Mouse (Mus musculus) limb, embryonic 15.5 days (tissue): ENCODE measurements at regions not wholly inside any gene's neighbourhood (a gene's known extent, or its start where the extent isn't known, plus 50 kb on each side); places are given as distances from the start of the nearest gene placed in this dataset.
"Not testable (repeated sequence)": the region's sequence is repeated elsewhere in the genome, so short reads cannot be mapped to it uniquely, and the experiment has no call there.

Source experiments
- ATAC-seq: fragments of 200-750 bp; cut with Nextera tagmentation; 2 replicates; pipeline ENCODE4 v1.8.0; 2017; ENCODE audit warnings: low read depth, moderate TSS enrichment; ENCODE audit not compliant: insufficient number of reproducible peaks, low FRiP score, low TSS enrichment
- H3K27ac ChIP-seq: fragments of 300-500 bp; sonication (generic); 2 replicates; pipeline ENCODE4 v1.5.1; 2015; ENCODE audit warnings: moderate library complexity, mild to moderate bottlenecking, inconsistent platforms
- H3K27me3 ChIP-seq: fragments of 300-500 bp; sonication (generic); 2 replicates; pipeline ENCODE4 v1.6.1; 2015; ENCODE audit warnings: inconsistent platforms
- H3K36me3 ChIP-seq: fragments of 300-500 bp; sonication (generic); 2 replicates; pipeline ENCODE4 v1.6.1; 2015; ENCODE audit warnings: inconsistent platforms
- H3K4me1 ChIP-seq: fragments of 300-500 bp; sonication (generic); 2 replicates; pipeline ENCODE4 v1.6.1; 2015; ENCODE audit warnings: inconsistent platforms
- H3K4me2 ChIP-seq: fragments of 300-500 bp; sonication (generic); 2 replicates; pipeline ENCODE4 v1.6.1; 2015; ENCODE audit warnings: mild to moderate bottlenecking, inconsistent platforms
- H3K4me3 ChIP-seq: fragments of 300-500 bp; sonication (generic); 2 replicates; pipeline ENCODE4 v1.5.1; 2015; ENCODE audit warnings: mild to moderate bottlenecking, inconsistent platforms
- H3K9ac ChIP-seq: fragments of 300-500 bp; sonication (generic); 2 replicates; pipeline ENCODE4 v1.6.1; 2015; ENCODE audit warnings: inconsistent platforms
- H3K9me3 ChIP-seq: fragments of 300-500 bp; sonication (generic); 2 replicates; pipeline ENCODE4 v1.6.1; 2016; ENCODE audit warnings: inconsistent platforms
- WGBS: fragments of 180-500 bp; shearing (Covaris S2); methylation state at CpG from one replicate; pipeline ENCODE4 v1.1.7; 2015; 5-methylcytosine and 5-hydroxymethylcytosine counted together

DNA sequence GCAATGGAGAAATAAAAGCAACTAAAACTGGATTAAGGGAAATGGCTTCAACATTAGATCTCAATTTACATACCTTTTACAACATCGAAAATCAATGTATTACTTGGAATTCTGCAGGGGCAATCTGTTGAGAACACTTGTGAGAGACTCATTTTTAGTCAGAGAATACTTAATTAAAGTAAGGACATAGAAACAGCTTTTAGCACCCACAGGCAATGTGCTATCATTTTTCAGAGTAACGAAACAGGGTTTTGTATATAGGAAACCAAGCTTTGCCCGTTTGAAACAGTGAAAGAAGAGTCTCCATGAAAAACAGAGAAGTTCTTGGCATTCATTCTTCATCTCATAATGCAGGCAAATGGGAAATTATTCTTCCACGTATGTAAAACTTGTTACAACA, 196.4 kb downstream of the Tdrd3 start:
- Histone ChIP-seq H3K4me1 (no peaks in the 10 kb centered on the region), H3K4me3 (no peak overlapping the region), H3K36me3 (no peaks in the 10 kb centered on the region), H3K27me3 (no peaks in the 10 kb centered on the region), H3K4me2 (no peak overlapping the region), H3K9ac (no peak overlapping the region), H3K27ac (no peak overlapping the region), H3K9me3 (no peaks in the 10 kb centered on the region)
- WGBS: 83% methylated on average over 4 of the region's 4 CpGs
- ATAC-seq: no peak

DNA sequence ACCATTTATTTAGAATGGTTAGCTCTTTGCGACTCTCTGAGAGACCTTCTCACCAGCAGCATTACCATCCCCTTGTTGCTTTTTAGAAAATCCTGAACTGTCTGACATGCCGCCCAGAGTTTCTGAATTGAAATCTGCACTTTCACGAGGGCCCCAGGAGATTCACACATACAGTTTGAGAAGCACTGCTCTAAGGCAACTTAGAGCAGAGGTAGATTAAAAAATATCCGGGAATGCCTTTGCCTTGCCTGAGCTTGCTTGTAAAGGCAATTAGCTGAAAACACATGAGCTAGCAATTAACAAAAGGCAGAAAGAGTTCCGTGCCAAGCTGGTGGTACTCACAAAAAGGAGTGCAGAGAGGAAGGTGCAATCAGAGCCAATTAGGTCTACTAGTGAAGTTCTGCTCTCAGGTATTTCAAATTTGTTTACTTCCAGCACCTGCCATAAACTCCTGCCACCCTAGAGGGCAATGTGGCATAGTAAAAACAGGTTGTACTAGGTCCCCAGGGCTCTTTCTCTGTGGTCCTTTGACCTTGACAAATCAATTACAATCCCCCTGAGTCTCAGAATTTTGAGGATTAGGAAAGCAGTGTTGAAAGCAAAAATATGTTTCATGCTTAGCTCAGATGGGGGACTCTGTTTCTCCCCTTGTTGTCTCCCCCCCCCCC, 203.1 kb downstream of the Tdrd3 start:
- H3K27me3 ChIP-seq: no peaks in the 10 kb centered on the region
- 0 out of 2 replicates have a peak, but pooled peaks cover 5% of the 10 kb centered on the region for H3K4me1 ChIP-seq
- no peak overlapping the region for H3K9ac ChIP-seq
- no peaks in the 10 kb centered on the region for H3K9me3 ChIP-seq
- H3K4me2 ChIP-seq: no peak overlapping the region
- H3K36me3 ChIP-seq: no peaks in the 10 kb centered on the region
- H3K27ac ChIP-seq: no peak overlapping the region
- no peak for ATAC-seq
- 19% methylated on average over 5 of the region's 5 CpGs for WGBS
- no peak overlapping the region for H3K4me3 ChIP-seq

DNA sequence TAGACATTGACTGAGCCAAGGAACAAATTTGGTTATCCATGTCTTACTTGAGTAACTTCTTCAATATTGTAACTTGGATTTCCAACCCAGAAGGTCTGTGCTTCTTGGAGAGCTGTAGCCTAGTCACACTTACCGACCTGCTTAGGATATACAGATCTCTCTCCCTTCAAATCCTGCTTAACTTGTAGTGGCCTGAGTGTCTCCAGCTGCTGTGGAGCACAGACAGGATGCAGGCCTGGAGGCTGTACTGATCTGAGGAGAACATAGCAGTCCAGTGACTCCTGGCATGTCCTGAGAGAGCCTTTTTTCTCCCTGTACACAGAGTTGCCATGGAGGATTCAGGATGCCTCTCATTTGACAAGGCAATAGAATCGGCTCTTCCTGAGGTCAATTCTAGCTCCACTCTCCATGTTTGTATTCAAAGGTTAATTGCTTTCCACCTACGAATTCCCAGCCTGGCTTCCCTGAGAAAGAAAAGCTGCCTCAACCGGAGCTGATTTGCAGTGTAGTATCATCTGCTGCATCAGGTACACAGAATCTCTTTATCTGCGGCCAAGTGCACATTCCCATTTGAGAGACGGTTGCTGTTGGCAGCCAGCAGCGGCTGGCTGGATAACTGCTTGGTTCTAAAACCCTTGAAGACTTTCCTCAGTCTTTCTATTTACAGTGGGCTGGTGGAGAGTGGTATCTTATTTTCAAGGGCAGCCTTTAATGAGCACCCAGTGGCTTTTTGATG, 214.8 kb downstream of the Tdrd3 start:
- ATAC-seq: no peak
- H3K27me3 ChIP-seq: no peaks in the 10 kb centered on the region
- H3K4me2 ChIP-seq: no peak overlapping the region
- H3K4me3 ChIP-seq: no peak overlapping the region
- no peaks in the 10 kb centered on the region for H3K36me3 ChIP-seq
- H3K9ac ChIP-seq: no peak overlapping the region
- no peaks in the 10 kb centered on the region for H3K4me1 ChIP-seq
- no peak overlapping the region for H3K27ac ChIP-seq
- 70% methylated on average over 7 of the region's 7 CpGs for WGBS
- H3K9me3 ChIP-seq: no peaks in the 10 kb centered on the region

DNA sequence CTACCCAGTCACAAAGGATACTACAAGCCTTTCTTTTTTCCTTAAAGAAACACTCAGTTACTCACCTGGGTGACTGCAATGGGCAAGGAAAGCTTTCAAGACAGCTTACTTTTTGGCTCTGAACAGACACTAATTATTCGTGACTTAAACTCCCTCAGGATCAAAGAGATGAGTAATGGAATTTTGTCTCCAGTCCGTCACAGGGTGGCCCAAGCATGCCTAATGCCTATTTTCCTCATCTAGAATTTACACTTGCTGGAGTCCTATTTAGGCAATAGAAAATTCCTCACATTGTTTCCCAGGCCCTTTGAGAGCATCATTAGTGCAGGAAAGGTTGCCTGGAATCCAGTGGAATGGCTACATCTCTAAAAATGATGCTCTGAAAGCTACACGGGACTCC, 218.2 kb downstream of the Tdrd3 start:
- 46% methylated on average over 3 of the region's 3 CpGs for WGBS

DNA sequence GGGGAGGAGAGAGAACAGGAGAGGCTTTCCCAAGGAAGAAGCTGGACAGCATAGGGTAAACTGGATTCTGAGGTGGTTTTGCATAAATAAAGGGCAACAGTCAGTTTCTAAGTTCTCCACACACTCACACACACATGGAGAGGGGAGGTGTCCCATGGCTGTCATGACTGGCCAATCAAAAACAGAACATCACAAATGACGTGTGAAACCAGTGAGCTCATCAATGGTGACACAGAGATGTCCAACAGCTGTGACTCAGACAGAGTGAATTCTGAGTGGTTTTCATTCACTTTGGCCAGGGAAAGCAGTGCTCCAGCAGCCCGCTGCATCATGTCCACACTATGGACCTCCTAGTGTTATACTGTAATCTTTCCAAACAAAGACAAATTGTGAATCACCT, 220.7 kb downstream of the Tdrd3 start:
- H3K9ac ChIP-seq: no peak overlapping the region
- H3K27ac ChIP-seq: no peak overlapping the region
- no peaks in the 10 kb centered on the region for H3K4me1 ChIP-seq
- H3K36me3 ChIP-seq: no peaks in the 10 kb centered on the region
- no peaks in the 10 kb centered on the region for H3K9me3 ChIP-seq
- H3K4me3 ChIP-seq: no peak overlapping the region
- WGBS: 91% methylated on average over 2 of the region's 2 CpGs
- H3K27me3 ChIP-seq: no peaks in the 10 kb centered on the region
- H3K4me2 ChIP-seq: no peak overlapping the region
- ATAC-seq: no peak

More for the DNA sequence above, 218.2 kb downstream of the Tdrd3 start:
- no peaks in the 10 kb centered on the region for H3K9me3 ChIP-seq
- no peak overlapping the region for H3K4me2 ChIP-seq
- H3K27me3 ChIP-seq: no peaks in the 10 kb centered on the region
- H3K9ac ChIP-seq: no peak overlapping the region
- no peak overlapping the region for H3K27ac ChIP-seq
- H3K4me3 ChIP-seq: no peak overlapping the region
- H3K4me1 ChIP-seq: no peaks in the 10 kb centered on the region
- ATAC-seq: no peak
- no peaks in the 10 kb centered on the region for H3K36me3 ChIP-seq

DNA sequence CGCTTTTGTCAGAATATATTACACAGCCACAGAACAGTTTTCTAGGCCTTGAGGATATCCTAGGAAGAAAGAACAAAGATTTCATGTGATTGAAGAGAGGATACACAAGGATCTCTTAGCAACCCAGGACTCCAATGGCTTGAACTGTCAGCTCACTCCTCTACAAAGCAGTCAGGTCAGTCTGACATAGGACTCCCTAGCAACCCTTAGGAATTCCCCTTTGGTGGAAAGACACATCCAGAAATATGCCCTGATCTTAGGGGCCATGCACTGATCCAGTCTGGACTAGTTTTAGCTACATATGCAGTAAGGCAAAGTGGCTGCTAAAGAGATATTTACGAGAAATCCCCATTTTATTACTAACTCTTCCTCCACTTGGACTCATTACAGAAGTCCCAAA, 251.5 kb downstream of the Tdrd3 start:
- no peaks in the 10 kb centered on the region for H3K9me3 ChIP-seq
- H3K27me3 ChIP-seq: no peaks in the 10 kb centered on the region
- no peaks in the 10 kb centered on the region for H3K4me1 ChIP-seq
- H3K36me3 ChIP-seq: no peaks in the 10 kb centered on the region
- ATAC-seq: no peak
- no peak overlapping the region for H3K9ac ChIP-seq
- no peak overlapping the region for H3K4me3 ChIP-seq
- 75% methylated on average over 2 of the region's 2 CpGs for WGBS
- H3K4me2 ChIP-seq: no peak overlapping the region
- no peak overlapping the region for H3K27ac ChIP-seq

DNA sequence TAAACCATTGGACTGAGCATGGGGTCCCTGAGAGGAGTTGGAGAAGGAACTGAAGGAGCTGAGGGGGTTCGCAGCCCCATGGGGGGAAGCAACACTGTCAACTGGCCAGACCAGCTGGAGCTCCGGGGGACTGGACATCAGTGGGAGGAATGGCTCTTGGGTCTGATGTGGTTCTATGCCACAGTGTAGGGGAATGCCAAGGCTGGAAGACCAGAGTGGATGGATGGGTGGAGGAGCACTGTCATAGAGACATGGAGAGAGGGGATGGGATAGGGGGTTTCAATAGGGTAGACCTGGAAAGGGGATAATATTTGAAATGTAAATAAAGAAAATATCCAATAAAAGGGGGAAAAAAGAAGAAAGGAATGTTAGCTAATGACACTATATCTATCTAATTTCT, 253.1 kb downstream of the Tdrd3 start:
- Histone ChIP-seq H3K36me3 (no peaks in the 10 kb centered on the region), H3K27me3 (no peaks in the 10 kb centered on the region), H3K27ac (no peak overlapping the region), H3K4me2 (no peak overlapping the region), H3K9ac (no peak overlapping the region), H3K9me3 (no peaks in the 10 kb centered on the region), H3K4me1 (no peaks in the 10 kb centered on the region), H3K4me3 (no peak overlapping the region)
- 88% methylated on average over 2 of the region's 2 CpGs for WGBS
- ATAC-seq: no peak

DNA sequence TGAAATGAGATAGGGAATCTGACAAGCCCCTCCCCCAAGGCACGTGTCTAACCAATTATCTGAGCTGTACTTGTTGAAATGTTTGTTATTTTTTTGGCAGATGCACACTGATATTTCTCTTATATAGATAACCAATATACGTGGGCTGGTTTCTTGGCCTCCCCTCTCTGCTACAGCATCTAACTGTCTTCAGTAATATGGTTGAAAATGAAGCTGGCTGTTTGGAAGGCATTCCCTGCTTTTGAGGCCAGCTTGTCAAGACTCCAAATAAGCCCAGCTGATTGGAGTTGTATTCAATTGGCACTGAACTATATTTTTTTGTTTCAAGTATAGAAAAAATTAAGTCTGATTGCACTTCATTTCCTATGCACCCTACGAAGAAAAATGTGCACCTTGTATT, 264.3 kb downstream of the Tdrd3 start:
- H3K36me3 ChIP-seq: no peaks in the 10 kb centered on the region

DNA sequence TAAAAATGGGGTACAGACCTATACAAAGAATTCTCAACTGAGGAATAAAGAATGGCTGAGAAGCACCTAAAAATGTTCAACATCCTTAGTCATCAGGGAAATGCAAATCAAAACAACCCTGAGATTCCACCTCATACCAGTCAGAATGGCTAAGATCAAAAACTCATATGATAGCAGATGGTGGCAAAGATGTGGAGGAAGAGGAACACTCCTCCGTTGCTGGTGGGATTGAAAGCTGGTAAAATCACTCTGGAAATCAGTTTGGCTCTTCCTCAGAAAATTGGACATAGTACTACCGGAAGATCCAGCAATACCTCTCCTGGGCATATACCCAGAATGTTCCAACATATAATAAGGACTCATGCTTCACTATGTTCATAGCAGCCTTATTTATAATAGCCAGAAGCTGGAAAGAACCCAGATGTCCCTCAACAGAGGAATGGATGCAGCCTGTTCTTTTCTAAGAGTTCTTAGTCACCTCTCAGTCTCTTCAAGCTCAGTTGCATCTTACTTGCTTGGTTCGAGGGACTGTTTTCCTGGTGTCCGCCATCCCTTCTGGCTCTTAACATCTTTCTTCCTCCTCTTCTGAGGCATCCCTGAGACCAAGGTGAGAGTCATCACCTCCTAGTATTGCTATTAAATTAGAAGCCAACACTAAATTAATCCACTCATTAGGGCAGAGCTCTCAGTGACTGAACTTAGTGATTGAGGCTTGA, 266.8 kb downstream of the Tdrd3 start:
- not testable (repeated sequence) for H3K9ac ChIP-seq, H3K4me1 ChIP-seq, H3K27me3 ChIP-seq, ATAC-seq, H3K9me3 ChIP-seq, H3K4me3 ChIP-seq, H3K4me2 ChIP-seq, H3K27ac ChIP-seq, H3K36me3 ChIP-seq
- WGBS: 86% methylated on average over 4 of the region's 4 CpGs

More for the DNA sequence above, 264.3 kb downstream of the Tdrd3 start:
- Histone ChIP-seq H3K4me2 (no peak overlapping the region), H3K27me3 (no peaks in the 10 kb centered on the region), H3K4me3 (no peak overlapping the region), H3K9me3 (no peaks in the 10 kb centered on the region), H3K27ac (no peak overlapping the region), H3K4me1 (no peaks in the 10 kb centered on the region), H3K9ac (no peak overlapping the region)
- WGBS: 71% methylated on average over 3 of the region's 3 CpGs
- no peak for ATAC-seq

DNA sequence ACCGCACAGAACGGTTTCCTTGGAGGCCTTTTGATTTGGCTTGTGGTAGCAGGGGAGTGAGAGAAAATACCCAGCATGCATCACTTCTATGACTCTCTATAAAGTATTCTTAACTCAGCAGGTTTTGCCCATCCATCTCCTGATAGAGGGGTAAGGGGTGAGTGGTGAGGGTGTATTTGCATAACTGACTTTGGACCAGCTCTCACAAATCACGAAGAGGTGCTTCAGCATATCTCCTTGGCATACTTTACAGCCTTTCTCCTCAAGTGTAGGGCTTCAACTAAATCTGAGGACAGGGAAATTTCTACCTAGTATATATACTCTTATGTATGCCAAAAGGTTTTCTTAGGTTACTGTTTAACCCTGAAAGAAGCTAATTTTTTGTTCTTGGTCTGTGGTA, 273.4 kb downstream of the Tdrd3 start:
- no peak for ATAC-seq
- H3K4me3 ChIP-seq: no peak overlapping the region
- H3K4me2 ChIP-seq: no peak overlapping the region
- no peaks in the 10 kb centered on the region for H3K9me3 ChIP-seq
- H3K27me3 ChIP-seq: no peaks in the 10 kb centered on the region
- H3K36me3 ChIP-seq: no peaks in the 10 kb centered on the region
- H3K27ac ChIP-seq: no peak overlapping the region
- 86% methylated on average over 3 of the region's 3 CpGs for WGBS
- H3K9ac ChIP-seq: no peak overlapping the region
- no peaks in the 10 kb centered on the region for H3K4me1 ChIP-seq

DNA sequence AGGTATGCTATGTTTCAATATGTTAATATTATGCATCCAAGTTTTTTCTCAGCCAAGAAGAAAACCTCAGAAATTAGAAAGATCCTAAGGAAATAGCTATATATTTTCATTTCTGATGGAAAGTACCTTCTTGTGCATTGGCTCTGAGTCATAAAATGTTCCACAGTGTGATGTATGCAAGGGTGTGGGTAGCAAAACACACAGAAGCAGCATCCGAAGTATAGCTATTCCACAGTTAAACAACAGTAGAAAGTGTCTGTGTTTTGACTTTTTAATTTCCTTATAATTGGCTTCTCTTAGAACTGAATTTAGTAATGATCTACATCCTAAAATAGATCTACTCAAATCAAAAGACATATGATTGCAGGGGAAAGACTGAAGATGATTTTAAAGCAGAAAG, 320.0 kb downstream of the Tdrd3 start:
- Histone ChIP-seq H3K27ac (no peak overlapping the region), H3K4me2 (no peak overlapping the region), H3K27me3 (no peaks in the 10 kb centered on the region), H3K9ac (no peak overlapping the region), H3K4me1 (no peaks in the 10 kb centered on the region), H3K9me3 (no peaks in the 10 kb centered on the region), H3K4me3 (no peak overlapping the region), H3K36me3 (no peaks in the 10 kb centered on the region)
- WGBS: 78% methylated on average over 1 of the region's 1 CpGs
- no peak for ATAC-seq

DNA sequence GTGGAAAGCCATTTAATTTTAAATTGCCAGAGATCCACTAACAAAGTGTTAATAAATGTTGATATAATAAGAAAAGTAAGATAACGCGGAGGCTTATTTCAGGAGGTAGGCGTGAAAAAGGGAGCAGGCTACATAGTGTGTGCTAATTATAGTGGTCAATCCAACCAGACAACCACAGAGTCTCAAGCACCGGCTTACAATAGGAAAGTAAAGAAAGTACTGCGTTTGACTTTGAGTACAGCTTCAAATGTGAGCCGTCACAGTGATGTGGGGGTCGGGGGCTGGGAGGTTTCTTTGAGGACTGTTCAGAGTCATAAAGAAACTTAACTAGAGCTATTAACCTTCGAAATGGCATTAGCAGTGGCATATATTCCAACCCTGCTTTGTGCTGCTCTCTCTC, 329.1 kb downstream of the Tdrd3 start:
- ATAC-seq: no peak
- Histone ChIP-seq H3K27ac (no peak overlapping the region), H3K36me3 (no peaks in the 10 kb centered on the region), H3K9ac (no peak overlapping the region), H3K9me3 (no peaks in the 10 kb centered on the region), H3K4me3 (no peak overlapping the region), H3K4me1 (no peaks in the 10 kb centered on the region), H3K27me3 (no peaks in the 10 kb centered on the region), H3K4me2 (no peak overlapping the region)
- 35% methylated on average over 8 of the region's 8 CpGs for WGBS
